Mouse (Mus musculus): ENCODE data around the gene Cabcoco1. TPM values are rescaled to one million over a fixed set of nuclear protein-coding genes. Genes with fewer than 3 reads are reported as not detected.

Cabcoco1 gene
- polyA plus RNA-seq, 1 experiment, result 2.2 TPM

- no peak for TF ChIP-seq POLR2A (IDR thresholded peaks at IDR 0.05; ENCODE audit: borderline replicate concordance, extremely low read depth, low read depth, low read length)
- TF ChIP-seq CTCF (IDR thresholded peaks at IDR 0.05; ENCODE audit: insufficient read depth, low read length), result no peak
- no peak overlapping the region for H3K4me3 ChIP-seq (replicated peaks; ENCODE audit: extremely low read depth, low read depth, low read length)
- 60% methylated on average over 4 of the region's 4 CpGs for WGBS
- H3K4me1 ChIP-seq (ENCODE audit: control insufficient read depth, insufficient read depth, low read length), result no peaks in the 10 kb centered on the region; the same call in 1 of the 2 replicates
- no peak for DNase-seq
Measured at GRCm38 (mm10) chr10:68522106-68522505, 19.6 kb downstream of the Cabcoco1 start.

GRCm38 (mm10) chr10:68512433-68513019 lies 29.2 kb downstream of the Cabcoco1 start:
- TF ChIP-seq CTCF (IDR thresholded peaks at IDR 0.05; ENCODE audit: insufficient read depth, low read length), result no peak
- no peak for TF ChIP-seq POLR2A (IDR thresholded peaks at IDR 0.05; ENCODE audit: borderline replicate concordance, extremely low read depth, low read depth, low read length)
- DNase-seq, result no peak
- Histone ChIP-seq H3K4me3 (replicated peaks; ENCODE audit: extremely low read depth, low read depth, low read length) (no peak overlapping the region), H3K4me1 (ENCODE audit: control insufficient read depth, insufficient read depth, low read length) (no peaks in the 10 kb centered on the region)
- WGBS, result 80% methylated on average over 8 of the region's 8 CpGs

- Histone ChIP-seq H3K4me3 (replicated peaks; ENCODE audit: extremely low read depth, low read depth, low read length) (no peak overlapping the region), H3K4me1 (ENCODE audit: control insufficient read depth, insufficient read depth, low read length) (no peaks in the 10 kb centered on the region)
- 91% methylated on average over 3 of the region's 3 CpGs for WGBS
- no peak for DNase-seq
- no peak for TF ChIP-seq CTCF (IDR thresholded peaks at IDR 0.05; ENCODE audit: insufficient read depth, low read length)
Measured at GRCm38 (mm10) chr10:68507741-68508140, 34.0 kb downstream of the Cabcoco1 start.

GRCm38 (mm10) chr10:68506242-68506641 lies 35.5 kb downstream of the Cabcoco1 start:
- H3K4me1 ChIP-seq (ENCODE audit: control insufficient read depth, insufficient read depth, low read length), result no peaks in the 10 kb centered on the region
- H3K4me3 ChIP-seq (replicated peaks; ENCODE audit: extremely low read depth, low read depth, low read length), result no peak overlapping the region
- no peak for DNase-seq
- 90% methylated on average over 4 of the region's 4 CpGs for WGBS
- TF ChIP-seq POLR2A (IDR thresholded peaks at IDR 0.05; ENCODE audit: borderline replicate concordance, extremely low read depth, low read depth, low read length) (no peak), CTCF (IDR thresholded peaks at IDR 0.05; ENCODE audit: insufficient read depth, low read length) (peak; percentile 21; the same call in 1 of the 2 replicates)

- 56% methylated on average over 9 of the region's 9 CpGs for WGBS
- DNase-seq, result no peak
- no peaks in the 10 kb centered on the region for H3K4me1 ChIP-seq (ENCODE audit: control insufficient read depth, insufficient read depth, low read length)
- no peak overlapping the region for H3K4me3 ChIP-seq (replicated peaks; ENCODE audit: extremely low read depth, low read depth, low read length)
- TF ChIP-seq CTCF (IDR thresholded peaks at IDR 0.05; ENCODE audit: insufficient read depth, low read length) (no peak), POLR2A (IDR thresholded peaks at IDR 0.05; ENCODE audit: borderline replicate concordance, extremely low read depth, low read depth, low read length) (no peak)
Measured at GRCm38 (mm10) chr10:68504586-68505152, 37.0 kb downstream of the Cabcoco1 start.

- Histone ChIP-seq H3K4me3 (replicated peaks; ENCODE audit: extremely low read depth, low read depth, low read length) (no peak overlapping the region), H3K4me1 (ENCODE audit: control insufficient read depth, insufficient read depth, low read length) (no peaks in the 10 kb centered on the region)
- no peak for DNase-seq
- WGBS, result 85% methylated on average over 6 of the region's 6 CpGs
- TF ChIP-seq POLR2A (IDR thresholded peaks at IDR 0.05; ENCODE audit: borderline replicate concordance, extremely low read depth, low read depth, low read length), result no peak
- no peak for TF ChIP-seq CTCF (IDR thresholded peaks at IDR 0.05; ENCODE audit: insufficient read depth, low read length)
Measured at GRCm38 (mm10) chr10:68501067-68501466, 40.6 kb downstream of the Cabcoco1 start.

GRCm38 (mm10) chr10:68495246-68495645 lies 46.5 kb downstream of the Cabcoco1 start:
- Histone ChIP-seq H3K4me1 (ENCODE audit: control insufficient read depth, insufficient read depth, low read length) (no peaks in the 10 kb centered on the region), H3K4me3 (replicated peaks; ENCODE audit: extremely low read depth, low read depth, low read length) (no peak overlapping the region)
- whole genome bisulfite sequencing, result 86% methylated on average over 2 of the region's 2 CpGs
- no peak for DNase-seq
- TF ChIP-seq CTCF (IDR thresholded peaks at IDR 0.05; ENCODE audit: insufficient read depth, low read length), result no peak
- no peak for TF ChIP-seq POLR2A (IDR thresholded peaks at IDR 0.05; ENCODE audit: borderline replicate concordance, extremely low read depth, low read depth, low read length)

- TF ChIP-seq CTCF (IDR thresholded peaks at IDR 0.05; ENCODE audit: insufficient read depth, low read length) (no peak), POLR2A (IDR thresholded peaks at IDR 0.05; ENCODE audit: borderline replicate concordance, extremely low read depth, low read depth, low read length) (no peak)
- Histone ChIP-seq H3K4me3 (replicated peaks; ENCODE audit: extremely low read depth, low read depth, low read length) (no peak overlapping the region), H3K4me1 (ENCODE audit: control insufficient read depth, insufficient read depth, low read length) (no peaks in the 10 kb centered on the region)
- DNase-seq, result no peak
- 64% methylated on average over 11 of the region's 11 CpGs for WGBS
Measured at GRCm38 (mm10) chr10:68491557-68491956, 50.1 kb downstream of the Cabcoco1 start.

GRCm38 (mm10) chr10:68490781-68491180 lies 50.9 kb downstream of the Cabcoco1 start:
- WGBS, result 50% methylated on average over 6 of the region's 6 CpGs
- TF ChIP-seq CTCF (IDR thresholded peaks at IDR 0.05; ENCODE audit: insufficient read depth, low read length), result no peak
- TF ChIP-seq POLR2A (IDR thresholded peaks at IDR 0.05; ENCODE audit: borderline replicate concordance, extremely low read depth, low read depth, low read length), result no peak
- Histone ChIP-seq H3K4me3 (replicated peaks; ENCODE audit: extremely low read depth, low read depth, low read length) (no peak overlapping the region), H3K4me1 (ENCODE audit: control insufficient read depth, insufficient read depth, low read length) (no peaks in the 10 kb centered on the region)
- no peak for DNase-seq

GRCm38 (mm10) chr10:68472799-68473198 lies 68.9 kb downstream of the Cabcoco1 start:
- no peak for TF ChIP-seq CTCF (IDR thresholded peaks at IDR 0.05; ENCODE audit: insufficient read depth, low read length)
- no peak for TF ChIP-seq POLR2A (IDR thresholded peaks at IDR 0.05; ENCODE audit: borderline replicate concordance, extremely low read depth, low read depth, low read length)
- Histone ChIP-seq H3K4me1 (ENCODE audit: control insufficient read depth, insufficient read depth, low read length) (0 out of 2 replicates have a peak, but pooled peaks cover 2% of the 10 kb centered on the region), H3K4me3 (replicated peaks; ENCODE audit: extremely low read depth, low read depth, low read length) (no peak overlapping the region)
- no peak for DNase-seq
- 27% methylated on average over 8 of the region's 8 CpGs for WGBS

All from lung, adult 2 months (tissue).